In the genomic region with DNA sequence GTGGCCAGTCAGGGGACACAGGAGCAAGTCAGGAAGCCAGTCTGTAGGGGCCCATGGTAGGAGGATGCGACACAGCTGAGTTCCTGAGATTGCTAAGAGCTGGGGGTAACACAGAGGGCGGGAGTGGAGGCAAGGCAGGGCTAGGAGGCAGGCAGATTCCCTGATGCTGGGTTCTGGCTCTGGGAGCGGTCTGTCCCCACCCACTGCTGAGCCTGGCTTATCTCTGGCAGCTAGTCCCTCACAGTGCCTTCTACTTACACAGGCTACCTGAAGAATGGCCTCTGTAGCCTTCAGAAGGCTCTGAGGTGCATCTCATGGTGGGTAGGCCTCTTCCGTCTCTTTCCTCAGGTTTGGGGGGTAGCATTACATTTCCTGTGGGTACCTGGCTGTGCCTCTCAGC, we compare ENCODE assay signal across 9 mouse cellular contexts. TPM values are rescaled to one million over a fixed set of nuclear protein-coding genes. Genes with fewer than 3 reads are reported as not detected.
DNase-seq lines count a peak whose midpoint lies in the region; ATAC-seq lines count a peak whose summit lies in the region.
"Had no signal": no experiment of that assay in that cellular context is flagged by ENCODE, and none has a peak within 500 bp of the region (broad histone marks: within the 10 kb centered on the region; RNA-seq: fewer than 3 reads in every experiment).

No protein-coding gene starts in this region.

- H3K27ac ChIP-seq in hindbrain, embryonic 10.5 days: peak overlapping the region; percentile 47; the same call in 1 of the 2 replicates
- no peak overlapping the region for H3K27ac ChIP-seq in hindbrain, embryonic 13.5 days
- H3K27ac ChIP-seq: forebrain, embryonic 15.5 days had no signal

- peaks cover 43% of the 10 kb centered on the region for H3K4me1 ChIP-seq in hindbrain, embryonic 10.5 days (replicated peaks)
- peaks cover 27% of the 10 kb centered on the region for H3K4me1 ChIP-seq in hindbrain, embryonic 13.5 days (replicated peaks)

- H3K4me3 ChIP-seq in hindbrain, embryonic 10.5 days: no peak overlapping the region
- H3K4me3 ChIP-seq in hindbrain, embryonic 13.5 days: no peak overlapping the region
- H3K4me3 ChIP-seq: forebrain, embryonic 15.5 days had no signal

- H3K27me3 ChIP-seq in hindbrain, embryonic 10.5 days (ENCODE audit: insufficient read depth, poor library complexity, severe bottlenecking): peaks cover 58% of the 10 kb centered on the region
- peaks cover 53% of the 10 kb centered on the region for H3K27me3 ChIP-seq in hindbrain, embryonic 13.5 days

- H3K9me3 ChIP-seq in hindbrain, embryonic 10.5 days: no peaks in the 10 kb centered on the region
- no peaks in the 10 kb centered on the region for H3K9me3 ChIP-seq in hindbrain, embryonic 13.5 days
- H3K9me3 ChIP-seq: forebrain, embryonic 15.5 days had no signal

- no peak overlapping the region for H3K9ac ChIP-seq in hindbrain, embryonic 13.5 days
- H3K9ac ChIP-seq: forebrain, embryonic 15.5 days had no signal

- H3K36me3 ChIP-seq in hindbrain, embryonic 10.5 days: no peaks in the 10 kb centered on the region
- peaks cover 8% of the 10 kb centered on the region for H3K36me3 ChIP-seq in hindbrain, embryonic 13.5 days
- H3K36me3 ChIP-seq: forebrain, embryonic 15.5 days had no signal

- no peak for DNase-seq in hindbrain, embryonic 10.5 days (ENCODE audit: low spot score)
- DNase-seq in MN1 (ENCODE audit: low spot score): peak; percentile 45
- peak; percentile 33 for DNase-seq in heart, postnatal 4 days
- no peak for DNase-seq in urinary bladder, postnatal 36 days (ENCODE audit: low spot score in 2 of 2)
- no peak for DNase-seq in kidney, postnatal 25 days

- no peak overlapping the region for H3K4me2 ChIP-seq in hindbrain, embryonic 13.5 days
- H3K4me2 ChIP-seq: forebrain, embryonic 15.5 days had no signal

- 50% methylated on average over 4 of the region's 4 CpGs for WGBS in hindbrain, embryonic 10.5 days
- WGBS in hindbrain, embryonic 13.5 days: 49% methylated on average over 4 of the region's 4 CpGs

- ATAC-seq in hindbrain, embryonic 13.5 days (ENCODE audit: low FRiP score): no peak
- ATAC-seq in megakaryocyte progenitor cell, adult 5-6 weeks (replicated peaks; ENCODE audit: poor library complexity): peak; percentile 62
- no peak for ATAC-seq in monocyte, adult 5-6 weeks (replicated peaks; ENCODE audit: insufficient number of reproducible peaks, low FRiP score, low TSS enrichment, poor library complexity, severe bottlenecking)
- ATAC-seq: forebrain, embryonic 15.5 days had no signal

RNA-seq across cellular contexts. Expression of gene Pnmt, which starts 6.4 kb away (rescaled TPM):
- 0.65 and 1.2 TPM in 2 replicates for polyA plus RNA-seq in hindbrain, embryonic 10.5 days (2016; fragmentation: Nextera tagmentation; extraction: Ambion mirVana)
- 3.2 and 4.2 TPM in 2 replicates for polyA plus RNA-seq in hindbrain, embryonic 13.5 days (2015; fragmentation: Nextera tagmentation; extraction: Ambion mirVana)
- total RNA-seq in heart, postnatal 4 days (2021): not detected
- total RNA-seq in megakaryocyte progenitor cell, adult 5-6 weeks (2015): not detected in 2 replicates
- not detected in 2 replicates for total RNA-seq in megakaryocyte progenitor cell, adult 5-6 weeks (2017)
- total RNA-seq in monocyte, adult 5-6 weeks (2017): not detected in 3 replicates

RNA-seq across cellular contexts. Expression of gene Pgap3, which starts 7.6 kb away (rescaled TPM):
- polyA plus RNA-seq in hindbrain, embryonic 10.5 days (2016; fragmentation: Nextera tagmentation; extraction: Ambion mirVana): 9.3 and 9.8 TPM in 2 replicates
- 9.4 and 10.4 TPM in 2 replicates for polyA plus RNA-seq in hindbrain, embryonic 13.5 days (2015; fragmentation: Nextera tagmentation; extraction: Ambion mirVana)
- 10 to 100 TPM; 19.6 to 20.5 TPM for total RNA-seq in heart, postnatal 4 days (2021)
- 3.2 and 3.5 TPM in 2 replicates for total RNA-seq in megakaryocyte progenitor cell, adult 5-6 weeks (2015)
- total RNA-seq in megakaryocyte progenitor cell, adult 5-6 weeks (2017): 1.2 and 2.3 TPM in 2 replicates
- total RNA-seq in monocyte, adult 5-6 weeks (2017): 2.3 to 6.1 TPM (median 4.6 TPM) in 3 replicates

RNA-seq across cellular contexts. Expression of gene Tcap, which starts 9.0 kb away (rescaled TPM):
- 0.17 and 0.29 TPM in 2 replicates for polyA plus RNA-seq in hindbrain, embryonic 10.5 days (2016; fragmentation: Nextera tagmentation; extraction: Ambion mirVana)
- 0.21 and 0.35 TPM in 2 replicates for polyA plus RNA-seq in hindbrain, embryonic 13.5 days (2015; fragmentation: Nextera tagmentation; extraction: Ambion mirVana)
- total RNA-seq in heart, postnatal 4 days (2021): 100 to 1,000 TPM; 163 to 192 TPM
- not detected in 2 replicates for total RNA-seq in megakaryocyte progenitor cell, adult 5-6 weeks (2015)
- total RNA-seq in megakaryocyte progenitor cell, adult 5-6 weeks (2017): not detected in 2 replicates
- total RNA-seq in monocyte, adult 5-6 weeks (2017): 1.6 TPM in 1 of 3 replicates, not detected in the others

RNA-seq across cellular contexts. Expression of gene Erbb2, which starts 19.6 kb away (rescaled TPM):
- polyA plus RNA-seq in hindbrain, embryonic 10.5 days (2016; fragmentation: Nextera tagmentation; extraction: Ambion mirVana): 23.3 TPM in 2 replicates
- polyA plus RNA-seq in hindbrain, embryonic 13.5 days (2015; fragmentation: Nextera tagmentation; extraction: Ambion mirVana): 8.4 and 9.9 TPM in 2 replicates
- 10 to 100 TPM; 24.1 to 27.0 TPM for total RNA-seq in heart, postnatal 4 days (2021)
- not detected in 2 replicates for total RNA-seq in megakaryocyte progenitor cell, adult 5-6 weeks (2015)
- not detected in 2 replicates for total RNA-seq in megakaryocyte progenitor cell, adult 5-6 weeks (2017)
- 0.57 TPM in 1 of 3 replicates, not detected in the others for total RNA-seq in monocyte, adult 5-6 weeks (2017)

RNA-seq across cellular contexts. Expression of gene Stard3, which starts 34.5 kb away (rescaled TPM):
- polyA plus RNA-seq in hindbrain, embryonic 10.5 days (2016; fragmentation: Nextera tagmentation; extraction: Ambion mirVana): 55.5 and 57.8 TPM in 2 replicates
- 44.4 and 44.7 TPM in 2 replicates for polyA plus RNA-seq in hindbrain, embryonic 13.5 days (2015; fragmentation: Nextera tagmentation; extraction: Ambion mirVana)
- 10 to 100 TPM; 21.3 to 21.8 TPM for total RNA-seq in heart, postnatal 4 days (2021)
- total RNA-seq in megakaryocyte progenitor cell, adult 5-6 weeks (2015): 11.1 and 12.0 TPM in 2 replicates
- 17.8 and 23.1 TPM in 2 replicates for total RNA-seq in megakaryocyte progenitor cell, adult 5-6 weeks (2017)
- total RNA-seq in monocyte, adult 5-6 weeks (2017): 29.2 to 57.7 TPM (median 50.9 TPM) in 3 replicates

Comparison
In these comparisons a context has a peak if more than half of its experiments do, and no peak if none do; other contexts are left out.
1. DNase-seq: peak in MN1 (single experiment) and heart, postnatal 4 days (single experiment); none in hindbrain, embryonic 10.5 days (single experiment), urinary bladder, postnatal 36 days (0 of 2) and kidney, postnatal 25 days (0 of 2).
2. RNA of gene Tcap, which starts 9.0 kb away (total RNA-seq): 163 to 192 TPM in heart, postnatal 4 days; not detected in megakaryocyte progenitor cell, adult 5-6 weeks and 1.6 TPM in monocyte, adult 5-6 weeks; every median in the first group is over 10 times any median in the second.